Mouse (Mus musculus): ENCODE measurements around the gene Ormdl3. TPM values are rescaled to one million over a fixed set of nuclear protein-coding genes. Genes with fewer than 3 reads are reported as not detected.

Ormdl3 gene
- total RNA-seq, 2 experiments from 2014 or later = 54.5 to 68.6 TPM

DNA sequence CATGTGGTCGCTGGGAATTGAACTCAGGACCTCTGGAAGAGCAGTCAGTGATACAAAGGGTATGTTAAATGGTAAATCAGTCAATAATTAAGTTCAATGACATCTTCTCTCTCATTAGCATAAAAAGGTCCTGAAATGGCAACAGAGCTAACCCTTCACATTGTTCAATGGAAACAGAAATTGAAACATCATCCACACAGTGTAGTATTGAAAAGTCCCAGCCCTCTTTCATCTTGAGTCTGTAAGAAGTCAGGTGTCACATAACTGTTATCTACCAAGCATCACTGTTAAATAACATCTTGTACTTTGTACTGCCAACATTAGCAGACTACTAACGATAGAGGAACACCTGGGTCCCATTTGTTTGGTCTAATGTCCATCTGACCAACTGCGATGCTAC, 24.1 kb downstream of the Ormdl3 start:
- ATAC-seq (replicated peaks; ENCODE audit: low FRiP score, poor library complexity, severe bottlenecking) = no peak

DNA sequence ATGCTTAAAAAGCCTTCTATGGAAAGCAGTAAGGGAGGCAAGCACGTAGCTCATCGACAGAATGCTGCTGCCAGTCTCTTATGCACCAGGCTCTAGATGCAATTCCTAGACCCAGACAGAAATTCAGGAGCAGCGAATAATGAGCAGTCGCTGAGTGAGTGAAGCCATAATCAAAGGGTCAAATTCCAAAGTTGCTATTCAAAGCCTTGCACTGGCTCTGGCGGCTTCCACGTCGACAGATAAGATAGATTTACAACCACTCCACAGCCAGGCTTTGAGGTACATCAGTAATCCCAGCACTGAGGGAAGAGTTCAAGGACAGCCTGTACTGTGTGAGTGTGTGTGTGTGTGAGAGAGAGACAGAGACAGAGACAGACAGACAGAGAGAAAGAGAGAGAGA, 26.2 kb downstream of the Ormdl3 start:
- ATAC-seq (replicated peaks; ENCODE audit: low FRiP score, poor library complexity, severe bottlenecking) = no peak

DNA sequence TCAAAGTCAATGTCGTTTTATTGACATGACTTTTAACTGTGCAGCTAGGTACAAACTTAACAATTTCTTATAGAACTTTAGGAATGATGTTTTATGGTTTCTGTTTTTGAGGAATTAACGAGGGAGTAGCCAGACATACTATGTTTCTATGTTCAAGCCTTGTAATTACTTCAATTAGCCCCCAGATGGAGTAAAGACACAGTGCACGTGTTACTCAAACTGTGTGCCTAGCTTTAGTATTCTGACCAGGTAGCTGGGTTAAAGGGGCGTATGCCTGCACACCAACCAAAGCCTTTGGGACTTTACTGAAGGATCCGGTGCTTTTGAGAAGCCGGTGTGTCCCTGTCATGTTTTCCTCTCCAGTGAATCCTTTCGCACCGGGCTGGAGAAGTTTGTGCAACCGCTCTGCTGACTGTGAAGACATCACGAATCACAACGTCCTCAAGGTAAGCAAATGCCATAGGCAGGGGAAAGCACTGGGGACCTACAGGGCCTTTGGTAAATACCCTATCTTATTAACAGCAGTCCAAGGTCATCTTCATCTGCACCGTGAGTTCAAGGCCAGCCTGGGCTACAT, 32.0 kb downstream of the Ormdl3 start:
- ATAC-seq (replicated peaks; ENCODE audit: low FRiP score, poor library complexity, severe bottlenecking) = no peak

DNA sequence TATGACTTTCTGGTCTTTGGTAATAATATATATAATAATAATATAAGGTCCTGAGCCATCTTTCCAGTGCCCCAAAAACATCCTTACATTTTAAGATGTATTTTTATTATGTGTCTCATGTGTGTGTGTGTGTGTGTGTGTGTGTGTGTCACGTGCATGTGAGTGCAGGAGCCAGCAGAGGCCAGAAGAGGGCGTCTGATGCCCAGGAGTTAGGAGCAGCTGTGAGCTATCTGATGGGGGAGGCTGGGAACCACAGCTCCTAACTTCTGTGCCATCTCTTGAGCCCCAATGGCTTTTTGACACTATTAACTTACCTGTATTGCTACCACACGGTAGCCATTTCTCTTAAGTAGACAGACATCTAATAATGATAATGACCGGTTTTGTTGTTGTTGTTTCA, 33.2 kb downstream of the Ormdl3 start:
- ATAC-seq (replicated peaks; ENCODE audit: low FRiP score, poor library complexity, severe bottlenecking) = no peak

DNA sequence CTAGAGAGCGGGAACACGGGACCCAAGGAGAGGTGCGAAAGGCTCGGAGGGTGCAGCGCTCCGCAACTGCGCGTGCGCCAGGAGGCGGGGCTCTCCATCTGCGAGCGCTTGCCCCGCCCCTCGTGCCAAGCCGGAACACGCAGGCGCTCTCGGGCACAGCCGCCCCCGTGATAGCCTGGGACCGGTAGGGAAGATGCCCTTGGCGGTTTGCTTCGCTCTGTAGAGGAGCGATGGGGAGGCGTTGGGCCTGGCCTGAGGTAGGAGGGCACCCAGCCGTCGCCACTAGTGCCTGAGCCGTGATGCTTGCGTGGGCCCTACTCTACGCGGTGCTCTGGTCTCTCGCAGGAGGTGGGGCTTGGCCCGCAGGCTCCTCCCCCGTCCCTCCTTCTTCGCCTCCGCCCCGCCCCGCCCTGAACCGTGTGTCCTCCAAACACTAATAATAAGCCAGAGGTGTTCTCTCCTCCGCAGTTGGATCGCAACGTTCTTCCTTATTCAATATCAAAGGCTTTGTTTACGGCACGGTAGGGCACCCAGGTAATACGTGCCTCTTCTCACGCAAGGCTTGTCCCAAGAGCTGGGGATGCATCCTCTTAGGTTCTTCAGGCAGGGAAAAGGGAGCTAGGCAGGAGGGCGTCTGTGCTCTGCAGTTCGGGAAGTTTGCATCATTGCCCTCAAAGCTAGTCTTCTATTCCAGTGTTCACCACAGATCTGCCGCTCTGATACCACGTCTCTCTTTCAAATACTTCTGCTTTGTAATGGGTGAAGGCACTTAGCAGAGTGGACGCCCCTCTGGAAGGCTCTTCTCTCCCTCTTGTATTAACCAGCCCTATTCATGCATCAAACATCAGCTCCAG, 36.0 kb downstream of the Ormdl3 start, which contains the start of gene Zpbp2:
Gene Zpbp2 (plus strand): TSS at position 123 of the 854 bp plus-strand sequence.
- ATAC-seq (replicated peaks; ENCODE audit: low FRiP score, poor library complexity, severe bottlenecking) = peak; percentile 93

DNA sequence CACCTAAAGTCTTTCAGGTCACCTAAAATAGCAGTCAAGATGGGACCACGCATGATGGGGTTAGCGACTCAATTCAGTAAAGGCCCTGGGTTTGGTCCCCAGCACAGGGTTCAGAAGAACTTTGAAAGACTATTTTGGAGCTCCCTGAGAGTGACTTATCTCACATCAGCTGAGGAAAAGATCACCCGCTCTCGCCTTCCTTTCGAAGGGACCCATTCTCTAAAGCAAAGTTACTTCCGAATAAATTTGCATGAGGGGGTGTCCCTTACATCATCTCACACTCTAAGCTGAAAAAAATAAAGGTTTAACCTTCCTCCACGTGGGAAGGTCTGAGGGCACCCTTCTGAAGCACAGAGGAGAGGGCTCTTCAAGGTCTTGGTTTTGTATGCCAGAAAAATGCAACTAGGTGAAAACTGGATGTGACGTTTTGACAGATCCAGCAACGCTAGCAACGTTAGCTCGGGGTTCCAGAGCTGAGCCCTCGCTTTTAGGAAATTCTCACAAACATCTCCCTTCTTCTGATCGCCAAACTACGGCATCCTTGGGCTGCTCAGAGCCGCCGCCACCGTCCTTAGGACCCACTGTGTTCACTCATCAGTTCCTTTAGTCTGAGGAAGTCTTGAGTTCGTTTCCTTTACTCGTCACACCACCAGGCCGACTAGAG, 36.7 kb downstream of the Ormdl3 start:
- ATAC-seq (replicated peaks; ENCODE audit: low FRiP score, poor library complexity, severe bottlenecking) = peak; percentile 31

DNA sequence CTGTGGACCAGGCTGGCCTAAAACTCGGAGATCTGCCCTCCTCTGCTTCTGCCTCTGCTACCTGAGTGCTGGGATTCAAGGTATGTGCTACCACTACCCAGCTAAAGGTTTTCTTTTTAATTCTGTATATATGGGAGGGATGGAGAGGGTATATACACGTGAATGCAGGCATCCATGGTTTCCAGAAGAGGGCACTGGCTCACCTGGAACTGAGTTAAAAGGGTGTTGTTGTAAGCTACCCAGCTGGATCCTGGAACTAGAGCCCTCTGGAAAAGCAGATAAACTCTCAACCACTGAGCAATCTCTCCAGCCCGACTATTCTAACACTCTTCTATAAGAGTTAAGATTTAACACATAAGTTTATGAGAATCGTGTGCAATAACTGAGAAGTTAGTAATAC, 37.8 kb downstream of the Ormdl3 start:
- ATAC-seq (replicated peaks; ENCODE audit: low FRiP score, poor library complexity, severe bottlenecking) = no peak

DNA sequence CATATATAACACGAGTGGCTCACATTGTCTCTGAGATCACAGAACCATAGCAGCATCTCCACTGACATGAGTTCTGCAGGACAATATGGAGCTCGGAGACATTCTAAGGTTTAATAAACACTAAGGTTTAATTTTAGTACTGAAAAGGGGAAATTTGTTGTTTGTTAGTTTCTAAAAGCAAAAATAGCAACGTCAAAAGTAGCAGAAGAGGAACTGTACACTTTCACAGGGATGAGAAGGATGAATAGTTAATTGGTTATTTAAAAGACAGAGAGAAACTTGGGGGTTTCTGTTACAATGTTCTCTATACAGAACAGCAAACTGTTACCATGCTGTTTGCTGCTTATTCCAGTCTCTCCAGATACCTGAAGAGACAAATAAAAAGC, 39.9 kb downstream of the Ormdl3 start:
- ATAC-seq (replicated peaks; ENCODE audit: low FRiP score, poor library complexity, severe bottlenecking) = no peak

DNA sequence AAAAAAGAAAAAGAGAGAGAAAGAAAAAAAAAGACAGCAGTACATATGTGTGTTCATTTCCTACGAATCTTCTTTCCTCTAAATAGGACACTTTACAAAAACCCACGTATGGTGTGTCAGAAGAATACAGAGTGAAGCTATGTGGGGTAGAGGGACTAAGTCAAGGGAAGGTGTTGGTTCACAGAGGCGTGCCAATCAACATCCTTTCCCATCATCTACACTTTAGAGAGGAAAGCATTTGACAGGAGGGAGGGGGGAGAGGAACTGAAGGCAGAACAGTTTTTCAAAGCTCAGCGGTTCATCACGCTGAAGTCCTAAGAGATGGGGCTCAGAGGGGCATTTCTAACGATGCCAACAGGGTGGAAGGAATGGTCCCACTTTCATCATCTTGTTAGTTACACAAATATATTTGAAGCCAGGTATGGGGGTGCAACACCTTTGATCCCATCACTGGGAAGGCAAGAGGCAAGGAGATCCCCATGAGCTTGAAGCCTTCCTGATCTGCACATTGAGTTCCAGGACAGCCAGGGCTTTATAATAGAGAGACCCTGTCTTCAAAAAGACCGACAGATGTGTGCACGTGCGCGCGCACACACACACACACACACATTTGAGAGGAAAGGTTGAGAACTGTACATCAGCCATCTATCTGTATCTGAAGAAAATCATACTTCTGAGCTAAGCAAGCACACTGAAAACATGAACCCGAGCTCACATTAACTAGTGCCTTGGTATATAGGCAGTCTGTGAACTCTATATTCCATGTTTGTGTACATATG, 40.5 kb downstream of the Ormdl3 start:
- no peak for ATAC-seq (replicated peaks; ENCODE audit: low FRiP score, poor library complexity, severe bottlenecking)

DNA sequence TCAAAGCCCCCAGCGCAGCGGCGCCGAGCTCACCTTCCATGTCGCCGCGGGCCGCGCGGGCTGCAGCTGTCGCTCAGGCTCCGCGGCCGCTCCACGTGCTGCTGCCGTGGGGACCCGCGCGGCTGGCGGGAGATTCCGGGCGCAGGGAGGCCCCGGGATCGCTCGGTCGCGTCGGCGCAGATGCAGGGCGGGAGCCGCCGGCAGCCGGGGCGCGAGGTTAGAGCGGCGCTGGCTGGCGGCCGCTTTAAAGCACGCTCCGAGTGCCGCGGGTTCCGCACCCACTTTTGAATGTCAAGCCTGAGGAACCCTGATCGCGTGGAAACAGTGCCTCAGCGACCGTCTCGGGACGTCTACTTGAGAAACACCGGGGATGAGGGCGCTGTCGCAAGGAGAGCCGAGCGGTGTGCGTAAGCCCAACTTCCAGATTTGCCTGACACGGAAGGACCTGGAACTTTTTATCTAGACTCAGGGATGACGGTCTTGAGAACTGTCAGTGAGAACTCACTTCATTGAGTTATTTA, 41.4 kb downstream of the Ormdl3 start, which contains the start of gene Ikzf3:
Gene Ikzf3 (minus strand): TSS at position 321 of the 521 bp plus-strand sequence.
- no peak for ATAC-seq (replicated peaks; ENCODE audit: low FRiP score, poor library complexity, severe bottlenecking)

DNA sequence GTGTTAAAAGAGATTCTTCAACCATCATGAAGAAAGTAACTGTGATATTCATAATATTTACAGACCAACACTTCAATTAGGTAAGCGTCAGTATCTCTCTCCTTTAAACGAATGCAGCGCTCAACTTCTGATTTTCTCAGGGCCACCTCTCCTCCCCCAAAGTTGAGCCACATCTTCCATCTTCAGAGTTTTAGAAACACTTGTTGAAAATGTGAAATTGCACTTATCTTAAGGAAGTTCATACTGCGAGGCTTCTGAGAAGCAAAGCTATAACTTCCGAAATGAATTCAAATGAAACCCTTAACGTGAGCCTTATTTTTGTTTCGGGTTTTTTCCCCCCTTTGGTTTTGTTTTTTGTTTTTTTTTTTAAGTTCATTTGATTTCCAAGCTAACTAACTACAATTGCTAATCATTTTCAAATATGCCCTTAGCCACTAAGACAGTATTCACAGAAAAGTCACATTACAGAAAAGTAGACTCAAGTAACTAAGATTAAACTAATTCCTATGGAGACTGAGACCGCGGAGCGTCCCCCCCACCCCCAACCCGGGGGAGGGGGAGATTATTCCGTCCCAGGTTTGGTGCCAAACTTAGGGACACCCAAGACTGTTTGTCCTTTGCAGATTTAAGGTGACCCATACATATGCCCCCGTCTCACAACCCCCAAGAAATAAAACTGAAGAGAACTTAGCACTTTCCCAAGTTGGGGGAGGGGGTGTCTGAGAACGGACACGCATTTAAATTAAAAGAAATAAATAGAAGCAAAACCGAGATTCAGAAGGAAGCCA, 42.1 kb downstream of the Ormdl3 start:
- no peak for ATAC-seq (replicated peaks; ENCODE audit: low FRiP score, poor library complexity, severe bottlenecking)

DNA sequence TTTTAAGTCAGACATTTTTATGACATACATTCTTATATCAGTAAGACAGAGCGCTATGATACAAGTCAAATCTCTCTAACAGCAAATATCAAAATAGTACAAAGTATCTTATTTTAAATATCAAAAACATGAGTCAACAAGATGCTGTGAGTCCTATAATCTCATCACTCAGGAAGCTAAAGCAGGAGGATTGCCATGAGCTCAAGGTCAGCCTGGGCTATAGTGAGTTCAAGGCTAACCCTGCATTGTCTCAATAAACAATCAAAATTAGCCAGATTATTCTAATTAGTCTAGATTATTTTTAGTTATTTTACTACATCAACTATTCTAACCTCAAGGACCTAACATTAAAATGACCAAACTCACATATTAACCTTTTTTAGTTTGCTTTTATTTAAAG, 43.8 kb downstream of the Ormdl3 start:
- no peak for ATAC-seq (replicated peaks; ENCODE audit: low FRiP score, poor library complexity, severe bottlenecking)

DNA sequence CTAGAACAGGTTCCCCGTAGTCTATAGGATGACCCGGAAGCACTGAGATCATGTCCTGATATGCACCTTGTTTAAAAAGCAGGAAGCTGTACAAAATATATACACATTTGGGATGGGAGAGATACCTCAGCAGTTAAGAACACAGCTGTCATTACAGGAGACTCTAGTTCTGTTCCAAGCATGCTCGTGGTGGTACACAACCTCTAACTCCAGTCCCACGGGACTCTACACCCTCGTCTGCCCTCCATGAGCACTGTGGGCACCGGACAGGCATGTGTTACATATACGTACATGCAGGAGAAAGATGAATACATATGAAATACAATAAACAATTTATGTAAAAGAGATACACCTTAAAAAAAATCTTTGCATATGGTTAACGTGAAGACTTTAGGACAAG, 44.6 kb downstream of the Ormdl3 start:
- no peak for ATAC-seq (replicated peaks; ENCODE audit: low FRiP score, poor library complexity, severe bottlenecking)

DNA sequence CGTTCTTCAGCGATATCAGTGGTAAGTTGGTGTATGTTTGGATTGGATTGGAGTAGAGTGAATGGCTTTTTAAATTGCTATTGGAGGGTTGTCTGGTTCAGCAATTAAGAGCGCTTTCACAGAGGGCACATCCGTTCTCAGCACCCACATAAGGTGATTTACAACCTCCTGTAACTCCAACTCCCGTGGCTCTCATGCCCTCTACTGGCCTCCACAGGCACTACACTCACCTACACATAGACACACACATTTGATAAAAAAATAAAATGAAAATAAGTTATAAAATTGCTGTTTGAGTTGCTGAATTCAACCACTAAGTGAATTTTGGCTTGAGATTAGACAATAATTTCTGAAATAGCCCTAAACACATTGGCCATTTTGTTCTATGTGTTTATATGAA, 46.8 kb downstream of the Ormdl3 start:
- no peak for ATAC-seq (replicated peaks; ENCODE audit: low FRiP score, poor library complexity, severe bottlenecking)

DNA sequence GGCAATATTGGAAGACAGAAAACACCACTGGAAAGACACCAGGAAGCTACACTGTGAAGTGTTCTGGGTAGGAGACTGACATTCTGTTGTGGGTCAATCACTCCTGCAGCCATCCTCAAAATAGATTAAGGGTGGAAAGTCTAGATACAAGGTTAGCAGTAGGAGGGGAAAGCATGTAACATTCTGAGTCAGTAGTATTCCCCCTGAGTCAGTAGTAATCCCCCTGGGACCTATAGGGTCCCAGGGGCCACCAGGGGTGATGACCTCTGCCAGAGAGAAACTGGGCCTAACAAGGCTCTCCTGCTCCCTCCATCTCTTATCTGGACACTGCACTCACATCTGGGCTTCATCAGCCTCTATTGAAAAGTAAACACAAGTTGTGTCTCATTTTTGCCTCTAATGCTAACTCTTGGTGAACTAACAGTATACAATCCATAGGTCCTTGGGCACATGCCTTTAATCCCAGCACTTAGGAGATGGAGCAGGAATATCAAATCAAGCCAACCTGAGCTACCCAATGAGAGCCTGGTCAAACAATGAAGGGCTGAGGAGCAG, 49.6 kb downstream of the Ormdl3 start:
- no peak for ATAC-seq (replicated peaks; ENCODE audit: low FRiP score, poor library complexity, severe bottlenecking)
